Mouse (Mus musculus) thymus, postnatal 25 days (tissue): Measurements from ENCODE around the gene Slco2a1.

Experiments
- DNase-seq: peaks from one replicate; pipeline ENCODE4 v3.0.0; 2022

The Slco2a1 gene

DNA sequence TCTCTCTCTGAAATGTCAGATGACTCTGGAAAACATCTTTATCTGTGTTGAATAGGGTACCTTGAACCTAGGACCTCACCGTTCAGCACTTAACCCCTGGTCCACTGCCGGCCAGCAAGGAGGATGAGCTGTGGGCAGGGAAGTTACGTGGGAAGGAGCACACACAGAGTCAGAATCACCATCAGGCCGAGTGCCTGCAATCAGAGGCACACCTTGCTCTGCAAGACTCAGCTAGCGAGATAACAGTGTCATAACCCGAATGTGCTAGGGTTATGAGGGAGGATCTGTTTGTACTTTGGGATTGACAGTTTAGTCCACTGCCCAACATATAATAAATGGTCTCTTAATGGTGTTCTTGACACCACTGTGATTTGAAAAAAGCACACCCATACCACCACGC is 50.2 kb downstream of the Slco2a1 start:
- no peak for DNase-seq

- no peak for DNase-seq
Observed at GRCm38 (mm10) chr9:103040581-103040980, 52.1 kb downstream of the Slco2a1 start.

GRCm38 (mm10) chr9:103045406-103045805 is 56.9 kb downstream of the Slco2a1 start:
- no peak for DNase-seq

DNA sequence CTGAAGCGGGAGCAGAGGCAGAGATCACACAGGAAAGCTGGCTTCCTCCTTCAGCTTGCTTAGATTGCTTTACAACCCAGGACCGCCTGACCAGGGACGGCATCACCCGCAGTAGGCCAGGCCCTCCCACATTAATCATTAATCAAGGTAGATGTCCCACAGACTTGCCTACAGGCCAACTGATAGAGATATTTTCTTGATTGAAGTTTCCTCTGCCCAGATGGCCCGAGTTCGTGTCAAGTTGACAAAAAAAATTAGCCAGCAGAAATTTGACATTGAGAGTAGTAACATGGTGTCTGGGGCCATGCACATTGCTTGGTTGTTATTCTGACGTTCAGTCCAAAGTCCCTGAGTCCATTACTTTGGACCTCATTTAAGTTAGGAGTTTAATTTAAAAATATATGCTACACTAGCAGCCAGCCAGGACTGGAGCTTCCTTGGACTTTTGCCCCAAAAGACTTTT is 60.6 kb downstream of the Slco2a1 start:
- no peak for DNase-seq

GRCm38 (mm10) chr9:103053829-103054228 is 65.3 kb downstream of the Slco2a1 start:
- no peak for DNase-seq

GRCm38 (mm10) chr9:103055061-103055460 is 66.5 kb downstream of the Slco2a1 start:
- DNase-seq: no peak

- DNase-seq: no peak
Observed at GRCm38 (mm10) chr9:103056164-103056563, 67.7 kb downstream of the Slco2a1 start.

GRCm38 (mm10) chr9:103060551-103060950 is 72.0 kb downstream of the Slco2a1 start:
- DNase-seq: no peak

DNA sequence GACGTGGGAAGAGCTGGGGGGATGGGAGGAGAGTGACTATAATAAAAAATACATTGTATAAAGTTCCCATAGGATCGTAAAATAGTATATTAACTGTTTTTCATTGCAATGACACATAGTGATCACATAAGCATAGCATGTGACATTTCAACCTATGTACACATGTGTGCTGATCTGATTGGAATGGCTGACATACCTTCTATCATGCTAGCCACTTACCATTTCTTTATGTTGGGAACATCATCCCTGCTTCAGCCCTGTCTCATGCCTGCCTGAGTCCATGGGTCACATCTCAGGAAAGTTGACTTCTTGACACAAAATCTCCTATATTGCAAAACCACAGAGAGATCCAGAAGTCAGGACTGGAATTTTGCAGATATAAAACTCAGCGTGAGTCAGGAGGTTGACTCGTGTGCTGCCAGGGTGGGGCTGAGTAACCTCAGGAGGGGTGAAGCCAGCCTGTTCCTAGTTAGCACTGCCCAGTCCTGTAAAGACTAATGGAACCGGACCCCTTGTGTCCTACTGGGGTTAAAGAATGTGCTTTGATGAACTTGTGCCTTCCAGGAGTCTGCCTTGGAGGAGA is 73.0 kb downstream of the Slco2a1 start:
- DNase-seq: no peak

- no peak for DNase-seq
Observed at GRCm38 (mm10) chr9:103063591-103063990, 75.1 kb downstream of the Slco2a1 start.

GRCm38 (mm10) chr9:103066845-103067244 is 78.3 kb downstream of the Slco2a1 start:
- no peak for DNase-seq

DNA sequence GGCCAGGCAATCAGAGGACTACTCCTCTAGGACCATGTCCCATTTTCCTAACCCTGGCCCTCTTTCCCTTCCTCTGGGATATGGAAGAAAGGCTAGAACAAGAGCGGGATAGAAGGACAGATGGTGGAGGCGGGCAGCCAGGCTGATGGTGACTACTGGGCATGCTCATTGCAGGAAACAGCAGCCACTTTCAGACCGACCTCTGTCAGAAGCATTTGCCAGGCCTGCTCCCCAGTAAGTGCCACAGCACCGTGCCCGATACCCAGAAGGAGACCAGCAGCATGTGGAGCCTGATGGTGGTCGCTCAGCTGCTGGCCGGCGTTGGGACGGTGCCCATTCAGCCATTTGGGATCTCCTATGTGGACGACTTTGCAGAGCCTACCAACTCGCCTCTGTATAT is 79.1 kb downstream of the Slco2a1 start:
- DNase-seq: no peak

- DNase-seq: no peak
Observed at GRCm38 (mm10) chr9:103068769-103069168, 80.3 kb downstream of the Slco2a1 start.

GRCm38 (mm10) chr9:103071541-103072203 is 83.2 kb downstream of the Slco2a1 start:
- DNase-seq: no peak

DNA sequence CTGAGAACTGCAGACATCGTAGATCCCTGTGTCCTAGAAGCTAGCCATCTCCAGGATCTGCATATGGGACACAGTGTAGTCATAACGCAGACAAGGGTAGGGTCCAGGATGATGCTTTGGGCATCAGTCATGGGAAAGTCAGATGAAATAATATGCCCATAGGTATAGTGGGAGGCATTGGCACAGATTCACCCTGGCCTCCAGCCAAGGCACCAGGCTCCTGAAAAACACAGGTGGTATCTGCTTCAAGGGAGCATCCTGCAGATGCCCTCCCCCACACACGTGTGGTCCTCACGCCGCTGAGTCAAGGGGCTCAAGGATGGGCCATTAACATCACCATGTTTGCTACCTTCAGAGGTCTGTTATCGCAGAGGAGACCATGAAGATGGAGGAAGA is 83.7 kb downstream of the Slco2a1 start:
- no peak for DNase-seq

- no peak for DNase-seq
Observed at GRCm38 (mm10) chr9:103072926-103073515, 84.5 kb downstream of the Slco2a1 start.

GRCm38 (mm10) chr9:103076836-103077531 is 88.5 kb downstream of the Slco2a1 start:
- no peak for DNase-seq

GRCm38 (mm10) chr9:103078194-103078691 is 89.7 kb downstream of the Slco2a1 start:
- DNase-seq: no peak

GRCm38 (mm10) chr9:103080211-103080610 is 91.7 kb downstream of the Slco2a1 start:
- DNase-seq: no peak

DNA sequence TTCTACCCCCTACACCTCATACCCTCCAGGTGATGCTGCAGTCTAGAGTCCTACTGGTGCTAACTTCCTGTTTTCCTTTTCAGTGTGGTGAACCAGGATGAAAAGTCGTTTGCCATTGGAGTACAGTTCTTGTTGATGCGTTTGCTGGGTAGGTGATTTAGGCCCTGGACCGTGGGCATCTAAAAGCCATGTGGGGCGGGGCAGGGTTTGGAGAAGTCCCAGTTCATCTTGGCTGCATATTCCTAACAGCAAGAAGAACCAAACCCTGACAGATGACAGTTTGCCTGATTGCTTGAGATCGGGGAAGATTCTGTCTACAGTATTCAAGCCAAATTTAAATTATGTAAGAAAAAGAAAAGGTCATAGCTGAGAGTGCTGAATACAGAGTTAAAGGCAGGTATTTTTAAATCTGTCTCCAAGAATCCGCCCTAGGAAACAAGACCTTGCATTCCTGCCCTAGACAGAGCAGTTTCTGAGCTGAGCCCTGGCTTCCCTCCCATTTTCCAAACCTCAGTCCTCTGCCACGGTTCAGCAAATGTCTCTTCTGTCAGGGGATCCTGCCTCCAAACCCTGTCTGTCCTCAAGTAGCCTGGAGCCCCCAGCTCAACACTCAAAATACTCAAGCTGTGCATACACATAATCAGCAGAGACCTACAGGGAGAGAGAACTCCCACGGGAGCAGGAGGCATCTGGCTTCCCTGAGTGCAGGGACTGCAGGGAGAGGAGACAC is 93.9 kb downstream of the Slco2a1 start:
- no peak for DNase-seq

DNA sequence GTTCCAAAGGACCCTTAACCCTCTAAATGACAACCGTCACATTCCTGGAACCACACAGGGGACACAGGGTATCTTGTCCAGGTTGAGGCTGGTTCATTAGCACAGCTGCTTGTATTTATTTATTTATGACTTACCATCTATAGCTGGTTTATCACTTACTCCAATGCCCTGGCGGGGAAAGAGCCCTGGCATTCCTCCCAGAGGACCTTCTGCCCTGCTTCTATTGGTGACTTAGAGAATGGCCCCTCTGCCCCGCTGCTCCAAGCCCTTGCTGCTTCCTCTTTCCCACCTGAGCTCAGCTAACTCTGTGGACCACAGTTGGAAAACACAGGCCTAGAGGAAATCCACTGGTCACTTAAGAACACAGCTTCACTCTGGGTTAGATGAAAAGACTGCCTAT is 94.9 kb downstream of the Slco2a1 start:
- no peak for DNase-seq

DNA sequence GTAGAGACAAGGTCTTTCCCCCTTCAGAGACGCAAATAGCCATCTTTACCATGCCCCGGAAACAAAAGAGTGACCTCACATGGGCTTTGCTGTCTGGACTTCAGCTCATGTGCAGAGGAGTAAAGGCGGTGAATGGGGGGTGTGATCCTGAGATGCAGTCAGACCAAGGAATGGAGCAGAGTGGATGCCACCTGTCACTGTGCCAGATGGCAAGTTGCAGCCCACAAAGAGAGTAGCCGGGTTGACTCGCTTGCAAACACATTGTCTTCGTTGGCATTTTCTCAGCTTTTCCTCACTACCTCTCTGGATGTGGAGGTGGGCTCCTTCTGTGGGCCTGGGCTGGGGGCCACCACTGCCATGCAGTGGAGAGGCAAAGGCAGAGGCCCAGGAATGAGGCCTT is 98.2 kb downstream of the Slco2a1 start:
- no peak for DNase-seq

DNA sequence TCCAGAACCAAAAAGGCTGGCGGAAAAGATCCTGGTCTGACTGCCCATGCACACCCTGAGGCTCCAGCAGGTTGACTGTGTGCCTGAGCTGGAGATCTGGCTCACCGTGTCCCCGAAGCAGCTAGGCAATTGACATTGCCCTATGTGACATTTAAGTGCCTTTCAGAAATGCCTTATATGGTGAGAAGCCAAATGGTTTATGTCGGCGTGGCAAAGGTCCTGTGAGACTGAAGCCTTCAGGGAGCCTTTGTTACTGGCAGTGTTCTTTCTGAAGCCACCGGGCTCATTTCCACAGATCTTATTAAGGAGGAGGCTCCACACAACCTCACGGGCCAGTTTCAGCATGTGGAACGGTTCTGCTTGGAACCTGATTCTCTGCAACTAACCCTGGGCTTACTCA is 98.8 kb downstream of the Slco2a1 start:
- no peak for DNase-seq
